Mouse (Mus musculus) cerebellum, postnatal 10 days (tissue): ENCODE data around the gene Grm7.
A peak's percentile ranks its signal among the peaks of the same experiment; 100 is the strongest.

ENCODE experiments used
- DNase-seq, 2 experiments: peaks; one replicate each; pipeline ENCODE4 v3.0.0; 2021; ENCODE audit warnings: mixed read lengths in 2 of 2

Gene Grm7

DNA sequence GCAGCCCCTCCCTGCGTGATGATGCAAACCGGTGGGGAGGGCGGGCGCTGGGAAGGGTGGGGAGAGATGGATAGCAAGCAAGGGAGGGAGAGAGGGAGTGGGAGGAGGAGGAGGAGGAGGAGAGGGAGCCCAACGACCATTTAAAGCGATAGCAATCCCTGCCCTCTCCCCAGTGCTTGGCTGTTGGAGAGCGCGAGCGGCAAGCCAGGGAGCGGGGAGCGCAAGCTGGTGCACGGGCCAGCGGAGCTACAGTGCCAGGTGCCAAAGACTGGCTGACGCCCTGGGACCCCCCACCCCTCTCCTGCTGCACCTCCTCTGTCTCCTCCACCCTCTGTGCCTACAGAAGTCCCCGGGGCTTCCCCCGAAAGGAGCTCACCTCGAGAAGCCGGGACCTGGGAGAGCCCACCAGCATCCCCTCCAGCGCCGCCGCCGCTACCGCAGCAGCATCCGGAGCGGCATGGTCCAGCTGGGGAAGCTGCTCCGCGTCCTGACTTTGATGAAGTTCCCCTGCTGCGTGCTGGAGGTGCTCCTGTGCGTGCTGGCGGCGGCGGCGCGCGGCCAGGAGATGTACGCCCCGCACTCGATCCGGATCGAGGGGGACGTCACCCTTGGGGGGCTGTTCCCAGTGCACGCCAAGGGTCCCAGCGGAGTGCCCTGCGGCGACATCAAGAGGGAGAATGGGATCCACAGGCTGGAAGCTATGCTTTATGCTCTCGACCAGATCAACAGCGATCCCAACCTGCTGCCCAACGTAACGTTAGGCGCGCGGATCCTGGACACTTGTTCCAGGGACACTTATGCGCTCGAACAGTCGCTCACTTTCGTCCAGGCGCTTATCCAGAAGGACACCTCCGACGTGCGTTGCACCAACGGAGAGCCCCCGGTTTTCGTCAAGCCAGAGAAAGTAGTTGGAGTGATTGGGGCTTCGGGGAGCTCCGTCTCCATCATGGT is at the start of gene Grm7:
Grm7 (plus strand) TSS at position 171 of the 951 bp plus-strand sequence.
- peak; percentile 59 to 67 for DNase-seq

DNA sequence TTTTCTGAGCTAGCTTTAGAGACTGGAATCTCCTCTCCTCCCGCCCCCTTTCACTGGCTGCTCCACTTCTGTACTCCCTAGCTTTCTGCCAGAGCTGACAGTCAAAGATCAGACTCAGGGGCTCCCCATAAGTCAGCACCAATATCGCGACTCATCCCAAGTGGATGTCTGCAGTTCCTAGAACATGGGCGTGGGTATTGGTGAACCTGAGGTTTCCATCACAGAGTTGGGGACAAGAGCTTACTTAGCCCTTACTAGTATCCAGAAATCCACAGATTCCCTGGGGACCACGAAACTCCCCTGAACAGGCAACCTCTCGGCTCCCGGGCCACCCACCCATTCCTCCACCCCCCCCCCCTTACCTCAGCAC is 355 bp upstream of the Grm7 start:
- no peak for DNase-seq

DNA sequence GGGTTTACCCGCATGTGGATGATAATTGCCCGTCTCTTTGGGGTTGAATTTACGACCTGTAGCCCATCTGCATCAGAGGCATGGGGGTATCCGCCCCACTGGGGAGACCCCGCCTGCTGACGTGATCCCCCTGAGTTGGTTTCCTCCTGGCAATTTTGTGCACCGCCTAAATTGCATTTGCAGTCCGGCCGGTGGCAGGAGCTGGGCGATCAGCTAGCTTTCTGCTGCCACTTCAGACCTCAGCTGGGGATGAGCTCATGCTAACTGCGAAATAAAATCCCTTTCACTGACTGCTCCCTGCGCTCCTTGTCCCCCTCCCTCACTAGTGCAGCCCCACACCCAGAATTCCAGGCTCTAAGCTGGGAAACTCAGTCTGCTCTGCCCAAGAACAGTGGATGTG is 1.5 kb downstream of the Grm7 start:
- peak; percentile 21 to 22 for DNase-seq

DNA sequence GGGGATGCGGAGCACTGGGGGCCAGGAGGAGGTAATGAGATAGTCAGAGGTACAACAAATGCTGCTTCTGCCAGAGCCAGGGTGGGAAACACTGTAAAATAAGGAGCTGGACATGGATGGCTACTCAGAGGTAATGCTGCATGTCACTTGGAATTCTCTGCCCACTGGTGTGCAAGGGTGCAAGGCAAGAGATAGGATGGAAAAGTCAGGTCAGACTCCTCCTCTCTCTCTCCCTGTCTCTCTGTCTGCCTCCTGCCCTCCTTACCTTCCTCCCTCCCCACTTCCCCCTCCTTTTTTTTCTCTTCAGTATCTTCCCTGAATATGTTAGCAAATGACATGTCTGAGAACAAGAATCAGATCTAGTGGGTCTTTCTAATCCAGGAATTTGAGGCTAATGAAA is 3.8 kb downstream of the Grm7 start:
- DNase-seq = no peak

DNA sequence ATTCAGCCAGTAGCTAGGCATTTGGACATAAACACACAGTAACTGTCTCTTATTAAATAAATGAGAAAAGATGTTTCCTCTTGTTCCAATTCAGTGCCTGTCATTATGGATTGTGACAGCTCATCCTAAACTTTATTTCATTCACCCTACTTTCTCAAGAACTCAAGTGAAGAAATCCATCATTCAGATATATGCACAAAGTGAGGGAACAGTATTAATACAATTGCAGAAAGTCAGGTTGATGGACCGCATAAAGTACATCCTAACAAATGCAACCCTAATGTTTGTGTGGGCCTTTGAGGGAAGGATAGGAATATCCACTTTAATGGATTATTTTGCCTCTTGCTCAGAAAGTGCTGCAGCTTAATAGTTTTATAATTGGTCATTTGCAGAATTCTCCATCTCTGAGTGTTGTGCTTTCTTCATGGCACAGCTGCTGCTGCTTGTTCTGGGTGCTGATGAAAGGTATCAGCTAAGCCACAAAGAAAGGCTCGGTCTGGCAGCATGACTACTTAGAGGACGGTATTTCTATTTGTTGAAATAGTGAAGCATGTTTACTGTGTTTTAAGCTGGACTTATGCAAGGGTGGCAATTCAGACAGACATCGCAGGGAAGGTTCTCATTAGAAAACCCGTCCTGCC is 8.1 kb downstream of the Grm7 start:
- no peak for DNase-seq

DNA sequence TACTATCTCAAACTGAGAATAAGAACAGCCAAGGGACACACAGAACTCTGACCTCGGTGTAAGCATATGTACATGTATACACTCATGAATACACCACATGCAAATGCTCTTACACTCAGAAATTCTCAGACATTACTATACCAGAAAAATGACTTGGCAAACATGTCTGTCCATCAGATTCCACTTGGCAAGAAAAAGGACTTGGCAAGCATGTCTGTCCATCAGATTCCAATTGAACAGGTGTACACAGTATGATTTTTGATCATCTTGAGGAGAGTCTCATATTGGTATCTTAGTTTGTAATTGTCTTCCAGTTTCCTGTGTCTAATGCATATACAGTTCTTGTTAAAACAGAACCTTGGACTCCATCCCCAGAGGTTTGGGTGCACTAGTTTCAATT is 19.1 kb downstream of the Grm7 start:
- peak; percentile 77 to 81 for DNase-seq

DNA sequence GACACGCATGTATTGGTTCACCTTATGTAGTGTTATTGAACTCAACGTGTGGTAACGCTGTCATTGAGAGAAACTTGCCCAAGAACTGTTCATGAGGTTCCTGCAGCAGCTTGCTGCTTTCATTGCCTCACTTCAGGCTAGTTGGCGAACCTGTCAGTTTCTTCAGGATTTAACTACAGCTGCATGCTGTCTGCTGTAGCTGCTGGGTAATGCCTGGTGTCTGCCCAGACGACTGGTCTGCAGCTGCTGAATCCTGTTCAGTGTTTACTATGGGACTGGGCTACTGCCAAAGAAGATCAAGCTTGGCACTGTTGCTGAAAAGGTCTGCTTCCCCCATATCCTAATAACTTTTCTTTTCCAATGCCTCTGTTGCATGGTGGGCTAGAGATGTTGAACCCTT is 23.1 kb downstream of the Grm7 start:
- peak in 1 of 2 experiments; percentile 6 for DNase-seq

DNA sequence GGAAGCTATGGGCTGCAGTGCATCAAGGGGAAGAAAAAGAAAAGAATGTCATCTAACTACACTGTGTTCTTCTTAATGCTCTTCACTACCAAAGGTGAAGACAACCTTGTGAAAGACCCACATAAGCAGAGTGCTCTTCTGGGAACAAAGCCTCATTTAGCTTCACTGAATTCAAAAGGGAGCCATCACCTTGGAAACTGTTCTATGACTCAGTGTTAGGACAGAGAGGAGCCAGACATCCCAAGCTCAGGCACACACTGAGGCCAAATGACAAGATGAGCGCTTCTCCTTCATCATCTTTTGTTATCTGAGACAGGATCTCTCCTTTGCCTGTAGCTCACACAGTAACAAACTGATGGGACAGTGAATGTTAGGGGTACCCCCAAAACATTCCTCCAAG is 45.6 kb downstream of the Grm7 start:
- DNase-seq = no peak

DNA sequence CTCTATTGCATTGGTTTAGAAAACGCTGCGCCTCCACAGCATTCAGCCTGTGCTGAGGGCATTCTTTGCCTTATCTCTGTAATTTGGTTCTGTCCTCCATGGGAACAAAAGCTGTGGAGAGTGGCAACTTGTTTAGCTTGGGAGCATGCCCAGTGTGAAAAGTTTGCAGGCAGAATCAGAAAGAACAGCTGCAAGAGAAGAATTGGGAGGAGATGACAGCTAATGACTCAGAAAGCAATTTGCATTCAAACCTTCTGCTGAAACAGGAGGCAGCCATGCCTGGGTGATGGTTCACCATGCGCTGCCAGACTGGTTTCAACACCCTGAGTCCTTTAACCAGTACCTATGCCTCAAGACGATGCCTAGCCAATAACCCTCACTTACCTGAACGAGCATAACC is 64.4 kb downstream of the Grm7 start:
- no peak for DNase-seq

DNA sequence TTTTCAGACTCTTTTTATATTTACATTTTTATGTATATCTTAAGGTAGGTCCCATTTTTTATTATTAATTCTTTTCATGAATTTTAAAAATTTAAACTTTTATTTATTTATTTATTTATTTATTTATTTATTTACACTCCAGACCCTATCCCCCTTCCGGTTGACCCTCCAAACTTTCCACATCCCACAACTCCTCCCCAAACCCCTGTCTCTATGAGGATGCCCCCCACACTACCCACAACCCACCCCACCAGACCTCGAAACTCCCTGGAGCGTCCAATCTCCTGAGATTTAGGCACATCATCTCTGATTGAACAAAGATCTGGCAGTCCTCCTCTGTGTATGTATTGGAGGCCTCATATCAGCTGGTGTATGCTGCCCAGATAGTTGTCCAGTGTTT is 69.6 kb downstream of the Grm7 start:
- DNase-seq = no peak

DNA sequence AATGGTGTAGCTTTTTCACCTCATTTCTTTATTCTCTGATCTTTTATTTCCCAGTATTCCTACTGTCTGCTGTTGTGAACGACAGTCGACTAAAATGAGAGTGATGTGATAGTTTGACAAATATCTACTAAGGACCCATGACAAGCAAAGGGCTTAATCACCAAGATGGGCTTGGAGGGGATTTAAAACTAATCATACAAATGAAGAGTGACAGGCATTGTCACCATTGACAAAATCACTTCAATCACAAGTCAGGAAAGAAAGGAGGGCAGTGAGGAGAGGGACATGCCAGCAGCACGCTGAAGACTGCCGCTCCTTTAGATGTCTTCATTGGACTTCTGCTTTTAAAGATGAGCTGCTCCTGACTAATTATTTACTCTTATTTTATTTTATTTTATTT is 78.0 kb downstream of the Grm7 start:
- no peak for DNase-seq

DNA sequence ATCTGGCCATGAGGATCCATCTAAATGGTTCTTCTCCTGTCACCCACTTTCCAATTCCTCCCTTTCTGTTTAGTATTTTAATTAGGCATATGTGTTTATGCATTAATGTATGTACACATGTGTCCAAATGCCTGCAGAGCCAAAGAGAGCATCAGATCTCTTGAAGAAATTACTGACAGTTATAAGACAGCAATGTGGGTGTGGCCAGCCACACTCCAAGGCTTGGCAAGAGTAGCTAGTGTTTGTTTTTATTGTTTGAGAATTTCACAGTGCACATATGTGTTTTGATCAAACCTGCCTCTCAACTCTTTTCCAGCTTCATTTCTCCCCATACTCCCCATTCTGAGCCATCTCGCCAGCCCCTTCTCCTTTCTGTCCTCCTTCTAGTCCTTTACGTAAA is 88.5 kb downstream of the Grm7 start:
- no peak for DNase-seq

DNA sequence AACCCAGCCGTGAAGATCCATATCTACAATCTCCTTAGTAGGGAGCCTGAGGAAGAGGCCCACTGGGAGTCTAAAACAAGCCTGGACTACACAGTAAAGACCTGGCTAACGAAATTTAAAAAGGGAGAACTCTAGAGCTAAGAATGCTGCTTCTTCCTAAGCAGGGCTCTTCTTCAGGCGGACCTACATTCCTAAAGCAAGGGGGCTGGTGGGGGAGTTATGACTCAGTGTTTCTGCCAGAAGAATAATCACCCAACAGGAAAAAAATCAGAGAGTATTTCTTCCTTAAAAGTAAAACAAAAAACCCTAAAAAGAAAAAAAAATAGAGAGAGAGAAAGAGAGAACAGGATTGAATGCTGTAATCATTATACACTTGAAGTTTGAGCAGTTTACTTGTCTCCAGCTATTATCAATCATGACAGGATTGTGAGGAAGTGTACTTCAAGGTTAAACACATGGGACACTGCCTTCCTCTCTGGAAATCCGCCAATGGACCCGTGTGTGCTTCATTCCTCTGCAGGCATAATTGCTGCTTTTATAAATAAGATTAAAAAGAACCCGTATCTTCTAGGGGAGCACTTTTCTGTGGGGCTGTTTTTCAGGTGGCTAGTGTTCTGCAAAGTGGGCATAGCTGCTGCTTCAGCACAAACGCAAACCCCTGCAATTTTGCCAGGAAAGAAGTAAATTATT is 98.7 kb downstream of the Grm7 start:
- peak; percentile 1 to 6 for DNase-seq

DNA sequence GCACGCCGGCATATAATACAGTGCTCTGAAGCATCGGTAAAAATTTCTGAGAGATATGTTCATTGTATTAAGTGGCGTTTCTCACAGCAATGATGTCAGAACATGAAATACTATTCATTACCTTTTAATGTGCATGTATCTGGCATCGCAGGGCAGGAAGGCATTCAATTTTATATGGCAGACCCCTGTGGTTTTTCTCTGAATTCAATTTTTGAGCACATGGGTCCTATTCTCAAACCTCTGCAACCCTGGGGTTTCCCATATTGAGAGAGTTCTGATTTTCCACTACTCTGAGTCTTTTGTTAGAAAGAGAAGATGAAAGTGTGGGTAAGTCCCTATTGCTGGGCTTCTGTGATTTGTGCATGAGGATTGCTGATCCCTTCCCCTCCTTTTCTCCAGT is 110.5 kb downstream of the Grm7 start:
- DNase-seq = no peak

DNA sequence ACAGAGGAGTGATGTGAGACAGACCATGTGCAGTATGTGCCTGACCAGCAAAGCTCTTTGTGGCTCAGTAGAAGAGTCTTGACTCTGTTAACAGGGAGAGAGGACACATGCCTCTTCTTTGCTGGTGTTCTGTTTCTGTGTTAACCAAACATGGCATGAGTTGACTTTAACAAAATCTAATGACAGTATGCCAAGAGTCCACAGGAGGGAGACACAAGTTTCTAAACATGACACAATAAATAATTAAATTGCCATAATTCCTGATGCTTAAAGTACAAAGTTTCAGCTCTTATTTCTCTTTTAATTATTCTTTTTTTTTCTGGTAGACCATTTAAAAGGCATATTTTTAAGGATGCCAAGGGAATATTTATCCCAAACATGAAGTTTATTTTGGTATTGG is 124.2 kb downstream of the Grm7 start:
- DNase-seq = peak in 1 of 2 experiments; percentile 1

DNA sequence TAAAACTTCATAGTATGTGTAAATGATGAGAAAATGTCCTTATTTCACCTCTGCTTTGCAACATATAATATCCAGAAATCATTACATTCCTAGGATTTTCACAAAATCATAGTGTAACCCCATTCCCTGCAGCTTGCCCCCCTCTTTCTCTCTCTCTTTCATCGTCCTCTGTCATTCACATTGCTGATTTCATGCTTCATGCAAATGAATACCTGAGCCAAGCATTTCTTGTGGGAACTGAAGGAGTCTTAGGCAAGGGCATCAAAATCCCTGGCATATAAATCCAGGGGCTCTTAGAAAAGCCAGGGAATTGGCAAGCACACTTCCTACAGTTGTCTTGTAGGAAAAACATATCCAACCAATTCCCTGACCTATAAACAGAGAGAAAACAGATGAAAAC is 127.3 kb downstream of the Grm7 start:
- no peak for DNase-seq

DNA sequence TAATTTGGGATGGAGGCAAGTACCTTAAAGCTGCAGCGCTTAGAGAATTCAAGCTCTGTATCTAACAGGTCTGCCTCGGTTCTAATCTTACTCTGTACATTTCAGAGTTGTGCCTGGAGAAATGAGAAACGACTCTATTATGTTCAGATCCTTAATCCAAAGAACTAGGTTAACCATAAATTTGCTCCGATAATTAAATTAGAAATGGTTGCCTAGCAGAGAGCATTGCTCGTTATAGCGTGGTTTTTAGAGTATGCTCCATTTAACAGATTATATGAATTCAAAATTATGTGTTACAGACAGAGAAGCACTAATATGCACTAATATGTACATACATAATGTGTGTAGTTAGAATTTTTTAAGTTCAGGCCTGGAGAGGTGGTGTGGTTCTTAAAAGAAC is 130.7 kb downstream of the Grm7 start:
- DNase-seq = no peak

DNA sequence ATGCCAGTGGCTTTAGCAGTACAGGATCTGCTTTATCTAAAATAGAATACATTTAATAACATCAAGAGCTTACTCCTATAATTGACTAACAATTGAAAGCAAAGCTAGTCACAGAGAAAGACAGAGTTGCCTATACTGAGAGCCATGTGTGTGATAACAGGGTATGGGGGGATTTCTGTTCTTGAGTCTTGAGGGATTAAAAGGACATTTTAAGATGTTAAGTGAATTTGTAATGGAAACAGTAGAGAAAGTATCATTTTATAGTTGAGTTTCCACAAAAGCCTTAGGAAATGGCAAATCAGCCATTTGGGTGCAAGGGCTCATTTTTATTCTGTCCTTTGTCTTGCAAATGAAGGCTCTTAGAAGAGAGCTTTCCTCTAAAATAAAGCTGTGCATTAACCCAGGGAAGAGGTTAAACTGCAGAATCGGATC is 140.1 kb downstream of the Grm7 start:
- no peak for DNase-seq

DNA sequence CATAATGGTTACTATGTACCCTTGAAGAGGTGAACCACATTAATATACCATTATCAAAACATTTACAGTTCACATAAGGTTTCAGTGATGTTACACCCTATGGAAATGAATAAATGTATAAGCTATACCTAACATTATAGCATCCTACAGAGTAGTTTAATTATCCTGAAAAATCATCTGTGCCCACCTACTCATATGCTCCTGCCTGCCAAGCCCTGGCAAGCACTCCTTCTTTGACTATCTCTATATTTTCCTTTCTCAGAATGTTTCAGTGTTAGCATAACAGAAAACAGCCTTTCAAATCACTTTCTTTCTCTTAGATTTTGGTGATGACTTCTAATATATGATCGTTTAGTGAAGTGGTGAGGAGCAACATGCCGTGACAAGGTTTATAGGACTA is 147.3 kb downstream of the Grm7 start:
- no peak for DNase-seq

DNA sequence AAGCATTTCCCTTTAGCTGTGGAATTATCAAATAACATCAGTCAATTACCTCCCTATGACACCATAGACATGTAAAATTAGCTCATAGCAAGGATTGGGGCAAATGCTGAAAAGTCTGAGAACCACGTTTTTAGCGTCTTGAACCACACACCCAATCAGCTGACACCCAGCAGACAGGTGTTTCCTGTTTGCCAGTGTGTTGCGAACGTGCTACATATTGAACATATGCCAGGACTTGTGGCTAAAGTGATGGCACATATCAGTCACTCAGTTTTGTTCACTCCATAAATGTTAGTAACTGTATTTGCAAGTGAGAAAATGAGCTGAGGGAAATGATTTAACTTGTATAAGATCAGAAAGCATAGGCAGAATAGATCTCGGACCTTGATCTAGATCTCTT is 162.1 kb downstream of the Grm7 start:
- DNase-seq = no peak

DNA sequence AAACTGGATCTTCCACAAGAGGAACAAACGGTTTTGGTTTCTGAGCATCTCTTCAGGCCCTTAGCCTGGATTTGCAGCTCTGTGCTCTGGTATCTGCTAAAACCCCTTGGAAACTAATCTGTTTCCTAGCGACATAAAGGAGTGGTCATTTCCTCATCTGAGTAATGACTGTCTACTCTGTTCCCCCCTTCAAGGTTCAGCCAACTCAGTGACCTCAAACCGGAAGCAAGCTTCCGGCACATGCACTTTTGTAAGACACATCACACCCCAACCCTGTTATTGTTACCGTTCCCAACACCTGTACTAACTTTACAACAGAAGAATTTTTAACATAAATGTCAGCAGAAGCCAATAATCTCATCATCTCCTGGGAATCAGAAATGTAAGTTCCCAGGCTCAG is 166.8 kb downstream of the Grm7 start:
- no peak for DNase-seq

DNA sequence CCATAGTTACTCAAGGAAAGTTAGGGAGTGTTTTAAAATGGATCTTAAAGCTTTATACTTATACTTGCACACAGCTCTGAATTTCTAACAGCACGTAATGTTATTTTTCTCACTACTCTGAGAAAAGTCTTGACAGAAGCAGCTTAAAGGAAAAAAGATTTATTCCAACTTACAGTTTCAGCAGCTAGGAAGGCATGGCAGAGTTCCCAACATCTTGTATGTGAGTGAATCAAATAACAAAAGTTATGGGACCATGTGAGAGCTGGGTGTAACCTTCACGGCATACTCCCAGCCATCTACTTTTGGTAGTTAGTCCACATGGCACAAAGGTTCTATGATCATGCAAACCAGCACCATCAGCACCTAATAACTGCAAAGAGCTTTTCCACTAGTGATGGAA is 172.9 kb downstream of the Grm7 start:
- no peak for DNase-seq

DNA sequence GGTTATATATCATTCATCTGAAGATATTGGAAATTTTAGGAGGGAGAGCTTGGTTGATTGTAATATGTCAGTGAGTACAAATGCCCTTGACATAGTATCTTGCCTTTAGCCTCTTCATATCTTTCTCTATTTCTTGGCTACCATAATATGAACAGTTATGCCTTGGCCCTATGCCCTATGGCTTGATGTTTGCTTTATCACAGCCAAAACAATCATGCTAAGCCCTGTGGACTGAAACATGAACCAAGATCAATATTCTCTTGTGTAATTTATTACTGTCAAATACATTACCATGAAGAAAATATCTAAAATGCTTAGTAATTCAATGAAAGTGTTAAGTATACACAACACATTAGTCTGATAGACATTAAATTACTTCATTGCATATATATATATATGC is 222.9 kb downstream of the Grm7 start:
- DNase-seq = no peak

DNA sequence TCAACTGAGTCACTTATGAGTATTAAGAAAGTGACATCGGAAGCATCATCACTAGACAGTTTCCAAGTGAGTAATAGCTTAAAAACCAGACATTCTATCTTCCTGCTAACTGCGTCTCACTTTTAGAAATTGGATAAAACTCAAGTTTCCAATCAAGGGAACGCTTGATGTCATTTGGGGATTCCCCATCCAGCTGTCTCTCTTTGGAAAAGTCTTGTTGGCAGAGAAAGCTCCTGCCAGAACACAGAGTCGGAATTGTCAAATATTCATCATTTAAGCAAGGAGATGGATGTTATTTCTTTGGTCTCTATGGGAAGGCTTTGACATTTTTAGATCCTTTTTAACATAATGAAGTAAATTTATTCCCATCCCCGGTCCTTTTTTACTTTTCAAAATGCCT is 336.6 kb downstream of the Grm7 start:
- no peak for DNase-seq
